Mouse (Mus musculus) erythroblast, embryonic 14.5 days (primary cell): ENCODE results near the gene Rad23b.

ENCODE experiments used
- GATA1 ChIP-seq: IDR thresholded peaks from 2 replicates; pipeline ENCODE4 v1.6.1; 2012; ENCODE audit warnings: low read length, inconsistent platforms, mixed read lengths
- TAL1 ChIP-seq: IDR thresholded peaks from 3 replicates; pipeline ENCODE4 v1.6.1; 2012; ENCODE audit warnings: low read length, inconsistent platforms, mixed read lengths

GRCm38 (mm10) chr4:55341797-55342196 is 8.0 kb upstream of the Rad23b start:
- no peak for TF ChIP-seq GATA1
- no peak for TF ChIP-seq TAL1
